In the genomic region with DNA sequence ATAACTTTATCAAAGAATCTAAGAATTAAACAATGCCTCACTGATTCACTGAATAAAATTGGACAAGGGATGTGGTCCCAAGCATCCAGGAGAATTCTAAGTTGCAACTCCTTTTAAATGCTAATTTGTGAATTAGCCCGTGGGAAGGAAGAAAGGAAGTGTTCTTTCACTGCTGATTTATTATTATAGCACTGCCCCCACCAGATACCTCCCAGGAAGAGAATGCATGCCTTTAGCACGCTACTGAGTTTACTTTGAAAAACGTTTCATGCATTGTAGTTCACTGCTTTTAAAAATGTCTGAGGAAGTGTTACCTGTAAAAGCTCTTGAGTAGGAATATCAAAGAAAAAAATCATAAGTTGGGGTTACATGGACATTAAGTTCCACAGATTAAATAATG, we compare ENCODE assay signal across 25 mouse cellular contexts. TPM values are rescaled to one million over a fixed set of nuclear protein-coding genes. Genes with fewer than 3 reads are reported as not detected.
DNase-seq lines count a peak whose midpoint lies in the region; ATAC-seq lines count a peak whose summit lies in the region.
"Had no signal": no experiment of that assay in that cellular context is flagged by ENCODE, and none has a peak within 500 bp of the region (broad histone marks: within the 10 kb centered on the region; RNA-seq: fewer than 3 reads in every experiment).

No protein-coding gene starts in this region.

- no peak overlapping the region for H3K4me2 ChIP-seq in kidney, embryonic 14.5 days (replicated peaks; ENCODE audit: low read depth, low read length)
- no peak overlapping the region for H3K4me2 ChIP-seq in midbrain, embryonic 14.5 days (ENCODE audit: low read length)
- H3K4me2 ChIP-seq: embryonic facial prominence, embryonic 13.5 days; heart, embryonic 12.5 days; hindbrain, embryonic 15.5 days had no signal

- H3K9ac ChIP-seq in kidney, embryonic 14.5 days (ENCODE audit: low read depth, low read length), result no peak overlapping the region
- H3K9ac ChIP-seq in midbrain, embryonic 14.5 days (replicated peaks; ENCODE audit: low read length), result no peak overlapping the region
- H3K9ac ChIP-seq: embryonic facial prominence, embryonic 13.5 days; heart, embryonic 12.5 days; hindbrain, embryonic 15.5 days had no signal

- H3K36me3 ChIP-seq in kidney, embryonic 14.5 days (ENCODE audit: control insufficient read depth, insufficient read depth, low read length), result no peaks in the 10 kb centered on the region
- H3K36me3 ChIP-seq in midbrain, embryonic 14.5 days (ENCODE audit: control insufficient read depth, insufficient read depth, low read length), result no peaks in the 10 kb centered on the region
- no peaks in the 10 kb centered on the region for H3K36me3 ChIP-seq in midbrain, embryonic 10.5 days
- H3K36me3 ChIP-seq: embryonic facial prominence, embryonic 13.5 days; G1E; heart, embryonic 12.5 days; hindbrain, embryonic 10.5 days; hindbrain, embryonic 15.5 days had no signal

- no peaks in the 10 kb centered on the region for H3K4me1 ChIP-seq in kidney, embryonic 14.5 days (ENCODE audit: control insufficient read depth, insufficient read depth, low read length)
- H3K4me1 ChIP-seq in midbrain, embryonic 14.5 days (ENCODE audit: control insufficient read depth, insufficient read depth, low read length), result no peaks in the 10 kb centered on the region
- no peaks in the 10 kb centered on the region for H3K4me1 ChIP-seq in midbrain, embryonic 10.5 days
- H3K4me1 ChIP-seq: embryonic facial prominence, embryonic 13.5 days; heart, embryonic 12.5 days; hindbrain, embryonic 10.5 days; hindbrain, embryonic 15.5 days had no signal

- WGBS in kidney, embryonic 14.5 days, result under 1% methylated on average over 3 of the region's 3 CpGs
- WGBS in midbrain, embryonic 14.5 days, result 20% methylated on average over 3 of the region's 3 CpGs
- WGBS in midbrain, embryonic 10.5 days, result 37% methylated on average over 3 of the region's 3 CpGs

- ATAC-seq in kidney, embryonic 14.5 days (ENCODE audit: low FRiP score, low TSS enrichment), result peak; percentile 64; the same call in 1 of the 2 replicates
- ATAC-seq in midbrain, embryonic 14.5 days (ENCODE audit: low FRiP score, low TSS enrichment), result no peak
- ATAC-seq in activated CD4-positive, CD25-positive, alpha-beta regulatory T cell, adult 4 months, result no peak
- ATAC-seq: CD4-positive, CD25-positive, alpha-beta regulatory T cell, adult 4 months; forebrain, embryonic 16.5 days; inflammation-experienced regulatory T-cells, adult 6 months had no signal

- DNase-seq in embryo, embryonic 10 days (ENCODE audit: low spot score), result peak; percentile 7
- DNase-seq in embryo, embryonic 9.5 days (ENCODE audit: extremely low spot score), result no peak
- no peak for DNase-seq in kidney, adult 8-10 months
- DNase-seq in midbrain, embryonic 14.5 days, result peak; percentile 1
- DNase-seq in midbrain, embryonic 10.5 days (ENCODE audit: low spot score), result no peak
- DNase-seq in embryo, embryonic 11 days, result peak; percentile 1
- DNase-seq: adrenal gland, postnatal 10 days; B cell, adult 2 months; cerebellum, adult 11-12 months; cerebellum, adult 9-10 months; cerebellum, postnatal 25 days; gastrocnemius, postnatal 14 days had no signal

- no peaks in the 10 kb centered on the region for H3K27me3 ChIP-seq in kidney, embryonic 14.5 days (ENCODE audit: control insufficient read depth, insufficient read depth, low read length)
- no peaks in the 10 kb centered on the region for H3K27me3 ChIP-seq in midbrain, embryonic 14.5 days (ENCODE audit: control insufficient read depth, insufficient read depth, low read length)
- H3K27me3 ChIP-seq in midbrain, embryonic 10.5 days (ENCODE audit: low read depth, poor library complexity, severe bottlenecking), result no peaks in the 10 kb centered on the region
- H3K27me3 ChIP-seq: embryonic facial prominence, embryonic 13.5 days; heart, embryonic 12.5 days; hindbrain, embryonic 15.5 days had no signal

- no peak overlapping the region for H3K4me3 ChIP-seq in kidney, embryonic 14.5 days (ENCODE audit: low read length)
- H3K4me3 ChIP-seq in midbrain, embryonic 14.5 days (replicated peaks; ENCODE audit: low read depth, low read length), result no peak overlapping the region
- H3K4me3 ChIP-seq in midbrain, embryonic 10.5 days, result no peak overlapping the region
- H3K4me3 ChIP-seq: embryonic facial prominence, embryonic 13.5 days; heart, embryonic 12.5 days; hindbrain, embryonic 10.5 days; hindbrain, embryonic 15.5 days had no signal

- H3K9me3 ChIP-seq in kidney, embryonic 14.5 days (ENCODE audit: control insufficient read depth, low read length), result no peaks in the 10 kb centered on the region
- no peaks in the 10 kb centered on the region for H3K9me3 ChIP-seq in midbrain, embryonic 14.5 days (ENCODE audit: control insufficient read depth, low read length)
- H3K9me3 ChIP-seq in midbrain, embryonic 10.5 days (replicated peaks), result no peaks in the 10 kb centered on the region
- H3K9me3 ChIP-seq: heart, embryonic 12.5 days; hindbrain, embryonic 15.5 days had no signal

- no peak overlapping the region for H3K27ac ChIP-seq in kidney, embryonic 14.5 days (ENCODE audit: low read depth, low read length)
- no peak overlapping the region for H3K27ac ChIP-seq in midbrain, embryonic 14.5 days (replicated peaks; ENCODE audit: low read depth, low read length)
- H3K27ac ChIP-seq in midbrain, embryonic 10.5 days (replicated peaks), result no peak overlapping the region
- H3K27ac ChIP-seq: embryonic facial prominence, embryonic 13.5 days; hindbrain, embryonic 10.5 days; hindbrain, embryonic 15.5 days had no signal

RNA-seq across cellular contexts. Expression of a gene that starts 3.6 kb away (rescaled TPM):
- 0.71 TPM in 1 of 2 replicates, not detected in the other for polyA plus RNA-seq in kidney, embryonic 14.5 days (2014; fragmentation: Nextera tagmentation; extraction: Ambion mirVana)
- polyA plus RNA-seq in midbrain, embryonic 14.5 days (2014; fragmentation: Nextera tagmentation; extraction: Ambion mirVana), result not detected in 2 replicates
- not detected in 2 replicates for polyA plus RNA-seq in midbrain, embryonic 10.5 days (2016; fragmentation: Nextera tagmentation; extraction: Ambion mirVana)
- polyA plus RNA-seq in activated CD4-positive, CD25-positive, alpha-beta regulatory T cell, adult 4 months (2017; shearing (Covaris generic)), result not detected
- polyA plus RNA-seq: CD4-positive, CD25-positive, alpha-beta regulatory T cell, adult 4 months; cortical plate, adult 2 months; embryonic facial prominence, embryonic 13.5 days; forebrain, embryonic 16.5 days; frontal cortex, adult 2 months; G1E; heart, embryonic 12.5 days; heart, embryonic 16.5 days; hindbrain, embryonic 10.5 days had no signal

RNA-seq across cellular contexts. Expression of a gene that starts 19.8 kb away (rescaled TPM):
- polyA plus RNA-seq in kidney, embryonic 14.5 days (2014; fragmentation: Nextera tagmentation; extraction: Ambion mirVana), result not detected in 2 replicates
- polyA plus RNA-seq in midbrain, embryonic 14.5 days (2014; fragmentation: Nextera tagmentation; extraction: Ambion mirVana), result not detected in 2 replicates
- polyA plus RNA-seq in midbrain, embryonic 10.5 days (2016; fragmentation: Nextera tagmentation; extraction: Ambion mirVana), result not detected in 2 replicates
- polyA plus RNA-seq in activated CD4-positive, CD25-positive, alpha-beta regulatory T cell, adult 4 months (2017; shearing (Covaris generic)), result not detected
- polyA plus RNA-seq: CD4-positive, CD25-positive, alpha-beta regulatory T cell, adult 4 months; embryonic facial prominence, embryonic 13.5 days; forebrain, embryonic 16.5 days; G1E; heart, embryonic 12.5 days; hindbrain, embryonic 10.5 days; hindbrain, embryonic 15.5 days; inflammation-experienced regulatory T-cells, adult 6 months had no signal

RNA-seq across cellular contexts. Expression of a gene that starts 41.7 kb away (rescaled TPM):
- not detected in 2 replicates for polyA plus RNA-seq in kidney, embryonic 14.5 days (2014; fragmentation: Nextera tagmentation; extraction: Ambion mirVana)
- polyA plus RNA-seq in midbrain, embryonic 14.5 days (2014; fragmentation: Nextera tagmentation; extraction: Ambion mirVana), result not detected in 2 replicates
- polyA plus RNA-seq in midbrain, embryonic 10.5 days (2016; fragmentation: Nextera tagmentation; extraction: Ambion mirVana), result not detected in 2 replicates
- polyA plus RNA-seq in activated CD4-positive, CD25-positive, alpha-beta regulatory T cell, adult 4 months (2017; shearing (Covaris generic)), result under 1 TPM in 1 of 2 experiments, not detected in 1; 0.82 TPM
- polyA plus RNA-seq: cortical plate, adult 2 months; embryonic facial prominence, embryonic 13.5 days; forebrain, embryonic 16.5 days; frontal cortex, adult 2 months; G1E; heart, embryonic 12.5 days; hindbrain, embryonic 10.5 days; hindbrain, embryonic 15.5 days had no signal

RNA-seq across cellular contexts. Expression of a gene that starts 60.0 kb away (rescaled TPM):
- polyA plus RNA-seq in kidney, embryonic 14.5 days (2014; fragmentation: Nextera tagmentation; extraction: Ambion mirVana), result not detected in 2 replicates
- polyA plus RNA-seq in midbrain, embryonic 14.5 days (2014; fragmentation: Nextera tagmentation; extraction: Ambion mirVana), result not detected in 2 replicates
- not detected in 2 replicates for polyA plus RNA-seq in midbrain, embryonic 10.5 days (2016; fragmentation: Nextera tagmentation; extraction: Ambion mirVana)
- under 1 TPM in 1 of 2 experiments, not detected in 1; 0.20 TPM for polyA plus RNA-seq in activated CD4-positive, CD25-positive, alpha-beta regulatory T cell, adult 4 months (2017; shearing (Covaris generic))
- polyA plus RNA-seq: cortical plate, adult 2 months; embryonic facial prominence, embryonic 13.5 days; forebrain, embryonic 16.5 days; frontal cortex, adult 2 months; G1E; heart, embryonic 12.5 days; hindbrain, embryonic 10.5 days; hindbrain, embryonic 15.5 days had no signal

Comparison
In these comparisons a context has a peak if more than half of its experiments do, and no peak if none do; other contexts are left out.
1. DNase-seq: peak in embryo, embryonic 10 days (single experiment), midbrain, embryonic 14.5 days (single experiment) and embryo, embryonic 11 days (single experiment); none in embryo, embryonic 9.5 days (single experiment), kidney, adult 8-10 months (0 of 2) and midbrain, embryonic 10.5 days (single experiment).